Mouse (Mus musculus) forebrain, embryonic 15.5 days (tissue): ENCODE data around the gene Tomm40. TPM values are rescaled to one million over a fixed set of nuclear protein-coding genes. Genes with fewer than 3 reads are reported as not detected.

Experiments used
- ATAC-seq: fragments of 200-750 bp; cut with Nextera tagmentation; replicated peaks from 2 replicates; pipeline ENCODE4 v1.8.0; 2017; ENCODE audit warnings: mild to moderate bottlenecking, moderate TSS enrichment, moderate library complexity
- H3K27ac ChIP-seq: fragments of 300-500 bp; sonication (generic); replicated peaks from 2 replicates; pipeline ENCODE4 v1.5.1; 2015; ENCODE audit warnings: mild to moderate bottlenecking, inconsistent platforms
- H3K27me3 ChIP-seq: fragments of 300-500 bp; sonication (generic); 2 replicates; pipeline ENCODE4 v1.6.1; 2015; ENCODE audit warnings: inconsistent platforms
- H3K36me3 ChIP-seq: fragments of 300-500 bp; sonication (generic); 2 replicates; pipeline ENCODE4 v1.6.1; 2015; ENCODE audit warnings: mild to moderate bottlenecking, inconsistent platforms
- H3K4me1 ChIP-seq: fragments of 300-500 bp; sonication (generic); 2 replicates; pipeline ENCODE4 v1.6.1; 2015; ENCODE audit warnings: inconsistent platforms
- H3K4me2 ChIP-seq: fragments of 300-500 bp; sonication (generic); replicated peaks from 2 replicates; pipeline ENCODE4 v1.6.1; 2015; ENCODE audit warnings: mild to moderate bottlenecking, inconsistent platforms
- H3K4me3 ChIP-seq: fragments of 300-500 bp; sonication (generic); 2 replicates; pipeline ENCODE4 v1.5.1; 2015; ENCODE audit warnings: mild to moderate bottlenecking, inconsistent platforms
- H3K9ac ChIP-seq: fragments of 300-500 bp; sonication (generic); replicated peaks from 2 replicates; pipeline ENCODE4 v1.6.1; 2015; ENCODE audit warnings: mild to moderate bottlenecking, inconsistent platforms
- H3K9me3 ChIP-seq: fragments of 300-500 bp; sonication (generic); 2 replicates; pipeline ENCODE4 v1.6.1; 2016; ENCODE audit warnings: inconsistent platforms
- WGBS: fragments of 180-500 bp; shearing (Covaris S2); methylation state at CpG from one replicate; pipeline ENCODE4 v1.1.7; 2015; ENCODE audit warnings: mixed read lengths; 5-methylcytosine and 5-hydroxymethylcytosine counted together
- polyA plus RNA-seq: library from polyadenylated mRNA; unstranded; fragments of >200 nt; fragmentation: Nextera tagmentation; extraction: Ambion mirVana; gene quantifications from 2 replicates; pipeline ENCODE4 v1.2.1, GENCODE M21; 2015

The Tomm40 gene
- polyA plus RNA-seq, 1 experiment from 2014 or later, result 137 TPM

DNA sequence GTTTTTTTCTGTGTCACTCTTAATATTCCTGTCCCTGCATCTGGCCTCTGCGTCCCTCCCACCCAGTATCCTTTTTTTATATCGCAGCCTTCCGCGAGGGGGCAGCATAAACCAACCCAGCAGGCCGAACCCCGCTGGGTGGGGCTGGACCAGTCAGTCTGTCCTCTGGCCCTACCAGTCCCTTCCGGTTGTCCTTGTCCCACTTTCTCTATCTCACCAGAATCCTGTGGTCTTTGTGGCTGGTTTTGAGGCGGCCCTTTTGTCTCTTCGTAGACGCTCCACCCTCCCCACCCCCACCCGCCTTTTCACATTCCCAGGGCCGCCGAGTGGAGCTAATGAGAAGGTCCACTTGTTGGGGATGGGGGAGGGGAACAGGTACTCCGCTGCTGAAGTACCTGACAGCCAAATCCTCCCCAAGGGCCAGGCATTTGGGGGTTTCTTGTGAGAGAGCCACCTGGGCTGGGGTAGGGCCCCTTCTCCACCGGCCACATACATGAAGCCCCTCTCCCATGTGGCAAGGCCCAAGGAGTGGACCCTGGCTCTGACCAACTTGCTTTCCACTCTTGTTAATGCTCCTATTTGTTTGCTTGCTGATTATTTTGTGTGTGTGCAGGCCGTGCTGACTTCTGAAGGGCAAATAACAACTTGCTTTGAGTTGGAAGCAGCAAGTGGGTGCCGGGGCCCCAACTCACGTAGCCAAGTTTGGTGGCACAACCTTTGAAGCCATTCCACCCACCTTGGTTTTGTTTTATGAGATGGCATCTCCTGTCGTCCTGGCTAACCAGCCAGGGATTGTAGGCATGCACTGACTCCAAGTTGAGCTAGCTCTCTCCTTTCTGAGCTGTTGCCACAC lies 35.2 kb upstream of the Tomm40 start, which contains the start of gene Nectin2:
Gene Nectin2 (minus strand): TSS at position 267 of the 853 bp plus-strand sequence.
- H3K4me1 ChIP-seq, result peaks cover 34% of the 10 kb centered on the region
- H3K4me3 ChIP-seq, result peak within 1 kb of the TSS; percentile 84
- H3K36me3 ChIP-seq, result no peaks in the 10 kb centered on the region
- WGBS, result 14% methylated on average over 19 of the region's 19 CpGs
- no peaks in the 10 kb centered on the region for H3K27me3 ChIP-seq
- peak; percentile 53 for ATAC-seq
- no peaks in the 10 kb centered on the region for H3K9me3 ChIP-seq
- peak within 1 kb of the TSS; percentile 84 for H3K27ac ChIP-seq
- peak within 1 kb of the TSS; percentile 66 for H3K4me2 ChIP-seq
- peak within 1 kb of the TSS; percentile 89 for H3K9ac ChIP-seq

DNA sequence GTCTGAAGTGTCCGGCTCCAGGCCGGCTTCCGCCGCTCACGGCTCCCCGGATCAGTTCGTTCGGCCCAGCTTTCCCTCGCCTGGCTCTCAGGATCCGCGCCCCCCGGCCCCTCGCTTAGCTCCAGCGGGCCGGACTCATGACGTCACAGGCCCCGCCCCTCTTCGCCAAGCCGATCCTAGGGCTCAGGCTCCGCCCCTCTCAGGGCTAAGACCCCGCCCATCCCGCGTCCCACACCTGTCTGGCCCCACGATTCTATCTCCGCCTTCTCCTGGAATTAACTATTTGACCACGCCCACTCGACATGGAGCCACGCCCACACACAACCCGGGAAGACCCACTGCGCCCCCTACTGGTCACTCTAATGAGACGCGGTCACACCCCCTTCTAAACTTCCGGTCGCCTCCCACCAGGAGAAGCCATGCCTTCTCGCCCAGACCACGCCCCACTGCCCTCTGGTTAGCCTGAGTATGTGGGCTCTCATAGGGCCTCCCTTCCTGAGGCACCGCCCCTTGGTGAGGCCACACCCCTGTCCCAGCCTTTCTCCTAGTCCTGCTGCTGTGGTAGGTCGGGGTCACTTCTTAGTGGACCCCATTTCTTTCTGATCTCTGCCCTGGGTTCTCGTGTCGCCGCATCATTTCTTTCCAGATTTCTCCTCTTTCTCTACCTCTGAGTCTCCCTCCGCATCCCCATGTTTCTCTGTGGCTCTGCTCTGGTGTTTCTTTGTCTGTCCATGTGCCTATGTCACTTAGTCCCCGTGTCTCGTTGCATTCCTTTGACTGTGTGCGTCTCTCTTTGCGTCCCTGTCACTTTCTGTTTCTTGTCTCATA lies 34.4 kb upstream of the Tomm40 start:
- WGBS, result under 1% methylated on average over 34 of the region's 46 CpGs
- Histone ChIP-seq H3K4me2 (peak overlapping the region; percentile 66), H3K27ac (peak overlapping the region; percentile 84), H3K9ac (peak overlapping the region; percentile 89), H3K36me3 (no peaks in the 10 kb centered on the region), H3K4me1 (peaks cover 34% of the 10 kb centered on the region), H3K4me3 (peak overlapping the region; percentile 84), H3K9me3 (no peaks in the 10 kb centered on the region), H3K27me3 (no peaks in the 10 kb centered on the region)
- peak; percentile 94 for ATAC-seq

DNA sequence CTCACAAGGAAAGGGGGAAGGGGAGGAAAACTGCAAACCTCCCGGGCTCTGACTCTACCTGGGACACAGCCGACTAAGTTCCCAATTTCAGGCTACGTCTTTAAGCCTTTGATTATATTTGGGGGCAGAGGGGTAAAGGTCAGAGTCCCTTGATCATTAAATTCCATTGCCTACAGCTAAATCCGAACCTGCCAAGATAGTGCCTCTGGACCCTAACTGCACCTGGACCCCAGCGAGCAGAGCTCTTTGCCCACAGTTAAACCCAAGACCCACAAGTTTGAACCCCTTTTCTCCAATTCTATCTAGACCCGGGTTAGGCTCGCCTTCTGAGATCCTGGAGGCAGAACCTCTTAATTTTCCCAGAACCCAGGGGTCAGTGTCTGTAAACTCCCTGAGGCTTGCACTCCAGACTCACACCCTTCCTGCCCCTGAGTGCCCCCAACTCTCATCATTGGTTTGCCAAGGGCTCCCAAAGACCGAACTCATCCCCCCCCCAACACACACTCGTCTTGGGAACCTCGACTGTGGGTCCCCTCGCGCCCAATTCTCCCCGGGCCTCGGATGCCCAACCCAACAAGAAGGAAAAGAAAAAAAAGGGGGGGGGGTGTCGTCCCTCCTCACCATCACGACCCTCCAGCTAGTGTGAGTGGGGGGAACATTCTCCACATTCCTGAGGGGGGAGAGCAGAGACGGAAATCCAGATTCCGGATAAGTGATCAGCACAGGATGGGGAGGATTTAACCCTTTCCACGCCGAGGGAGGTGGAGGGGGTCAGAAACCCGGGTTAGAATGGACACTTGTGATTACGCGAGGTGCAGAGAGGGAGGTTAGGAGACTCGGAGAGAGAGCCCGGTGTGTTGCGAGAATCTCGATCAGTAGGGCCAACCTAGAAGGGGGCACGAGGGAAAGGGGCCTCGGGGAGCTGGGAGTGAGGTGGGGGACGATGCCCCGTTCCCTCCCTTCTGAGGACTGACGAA lies 33.3 kb upstream of the Tomm40 start:
- H3K9me3 ChIP-seq, result no peaks in the 10 kb centered on the region
- peak overlapping the region; percentile 84 for H3K4me3 ChIP-seq
- ATAC-seq, result peak; percentile 24
- no peaks in the 10 kb centered on the region for H3K36me3 ChIP-seq
- H3K4me1 ChIP-seq, result peaks cover 34% of the 10 kb centered on the region
- H3K4me2 ChIP-seq, result peak overlapping the region; percentile 66
- peak overlapping the region; percentile 84 for H3K27ac ChIP-seq
- H3K27me3 ChIP-seq, result no peaks in the 10 kb centered on the region
- WGBS, result under 1% methylated on average over 32 of the region's 32 CpGs
- H3K9ac ChIP-seq, result peak overlapping the region; percentile 89

DNA sequence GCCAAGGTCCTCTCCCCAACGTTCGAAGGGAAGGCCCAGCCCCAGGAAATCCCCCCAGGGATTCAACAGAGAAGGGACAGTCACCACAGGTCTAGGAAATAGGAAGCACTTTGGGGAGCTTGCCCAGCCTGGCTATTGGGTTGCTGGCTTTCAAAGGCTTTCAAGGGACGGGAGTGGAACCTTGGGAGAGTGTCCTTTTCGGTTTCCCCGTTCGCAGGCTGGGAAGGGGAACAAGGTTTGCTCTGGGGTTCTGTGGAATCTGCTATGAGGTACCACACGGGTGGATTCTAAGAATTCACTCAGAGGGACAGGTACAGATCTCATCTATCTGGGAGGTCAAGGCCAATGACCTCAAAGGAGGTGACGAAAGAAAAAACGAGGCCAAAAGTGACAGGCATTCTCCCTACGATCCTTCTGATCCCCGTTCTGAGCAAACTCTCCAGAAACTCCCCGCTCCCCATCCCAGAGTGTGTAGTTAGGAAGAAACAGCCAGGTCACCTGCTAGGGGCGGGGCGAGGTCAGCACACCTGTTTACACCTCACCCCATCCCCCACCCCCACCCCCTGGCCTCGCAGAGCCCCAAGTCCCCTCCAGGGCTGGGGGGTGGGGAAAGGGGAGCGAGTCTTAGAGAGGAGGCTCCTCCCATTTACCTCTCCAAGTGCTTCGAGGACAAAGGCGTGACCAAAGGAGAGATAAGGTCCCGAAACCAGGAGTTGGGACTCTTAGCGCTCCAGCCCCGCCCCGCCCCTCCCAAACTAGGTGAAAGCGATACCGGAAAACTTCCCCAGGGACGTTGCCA lies 32.4 kb upstream of the Tomm40 start:
- peak overlapping the region; percentile 84 for H3K4me3 ChIP-seq
- H3K9ac ChIP-seq, result peak overlapping the region; percentile 89
- H3K27me3 ChIP-seq, result no peaks in the 10 kb centered on the region
- peaks cover 34% of the 10 kb centered on the region for H3K4me1 ChIP-seq
- no peak for ATAC-seq
- H3K27ac ChIP-seq, result peak overlapping the region; percentile 29; the same call in 1 of the 2 replicates
- H3K9me3 ChIP-seq, result no peaks in the 10 kb centered on the region
- H3K36me3 ChIP-seq, result no peaks in the 10 kb centered on the region
- WGBS, result 7% methylated on average over 25 of the region's 25 CpGs
- H3K4me2 ChIP-seq, result peak overlapping the region; percentile 66

DNA sequence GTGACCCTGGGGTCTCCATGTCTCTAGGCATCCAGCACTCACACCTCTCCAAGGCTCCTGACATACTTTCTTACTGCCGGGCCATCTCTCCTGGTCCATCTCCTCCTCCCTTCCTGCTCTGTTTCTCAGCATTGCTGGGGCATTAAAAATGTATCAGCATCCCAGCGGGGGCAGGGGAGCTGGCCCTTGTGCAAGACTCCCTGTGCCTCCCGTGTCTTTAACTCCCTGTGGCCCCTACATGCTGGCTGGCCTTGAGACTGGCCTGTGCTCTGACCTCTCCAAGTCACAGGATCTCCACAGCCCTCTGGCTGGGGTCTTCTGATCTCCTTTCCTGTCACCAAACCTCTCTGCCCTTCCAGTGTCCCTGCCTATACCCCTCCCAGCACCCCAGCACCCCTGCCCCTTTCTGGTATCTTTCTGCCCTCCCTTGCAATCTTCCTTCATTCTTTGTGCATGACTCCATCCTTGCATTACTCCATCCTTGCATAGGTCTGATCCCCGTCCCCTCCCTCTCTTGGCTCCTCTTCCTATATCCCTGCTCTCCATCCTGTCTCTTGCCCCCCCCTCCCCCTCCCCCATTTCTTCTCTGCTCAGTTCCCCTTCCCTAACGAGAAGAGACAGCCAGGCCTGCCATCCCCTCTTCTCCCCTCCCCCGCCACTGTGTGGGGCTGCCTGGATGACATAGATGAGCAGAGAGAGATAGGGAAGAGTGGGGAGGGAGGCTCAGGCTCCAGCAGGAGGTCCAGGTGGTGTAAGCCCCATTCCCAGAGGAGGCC lies 31.4 kb upstream of the Tomm40 start:
- no peaks in the 10 kb centered on the region for H3K36me3 ChIP-seq
- no peak for ATAC-seq
- no peaks in the 10 kb centered on the region for H3K9me3 ChIP-seq
- 48% methylated on average over 6 of the region's 6 CpGs for whole genome bisulfite sequencing
- peak overlapping the region; percentile 28; the same call in 1 of the 2 replicates for H3K9ac ChIP-seq
- peak overlapping the region; percentile 29; the same call in 1 of the 2 replicates for H3K27ac ChIP-seq
- peak overlapping the region; percentile 84; the same call in 1 of the 2 replicates for H3K4me3 ChIP-seq
- peaks cover 34% of the 10 kb centered on the region for H3K4me1 ChIP-seq
- no peaks in the 10 kb centered on the region for H3K27me3 ChIP-seq
- peak overlapping the region; percentile 66 for H3K4me2 ChIP-seq

DNA sequence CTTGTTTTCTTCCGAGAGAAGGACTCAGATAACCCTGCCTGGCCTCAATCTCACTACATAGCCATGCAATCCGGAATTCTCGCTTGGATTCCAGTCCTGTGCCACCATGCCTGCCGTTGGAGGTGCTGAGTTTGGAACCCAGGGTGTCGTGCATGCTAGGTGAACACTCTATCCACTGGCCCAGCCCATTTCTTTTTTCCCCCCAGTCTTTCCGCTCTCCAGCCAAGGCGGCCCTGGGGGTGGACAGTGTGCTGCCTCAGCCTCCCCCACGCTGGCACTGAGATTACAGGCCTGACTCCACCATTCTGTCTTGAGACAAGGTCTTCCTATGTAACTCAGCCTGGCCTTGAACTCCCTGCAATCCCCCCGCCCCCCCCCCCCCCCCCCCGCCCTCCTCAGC lies 30.7 kb upstream of the Tomm40 start:
- Histone ChIP-seq H3K4me3 (no peak overlapping the region), H3K9me3 (no peaks in the 10 kb centered on the region), H3K27me3 (no peaks in the 10 kb centered on the region), H3K4me2 (no peak overlapping the region), H3K36me3 (no peaks in the 10 kb centered on the region), H3K9ac (no peak overlapping the region), H3K4me1 (peaks cover 34% of the 10 kb centered on the region), H3K27ac (no peak overlapping the region)
- no peak for ATAC-seq
- 86% methylated on average over 8 of the region's 10 CpGs for WGBS

DNA sequence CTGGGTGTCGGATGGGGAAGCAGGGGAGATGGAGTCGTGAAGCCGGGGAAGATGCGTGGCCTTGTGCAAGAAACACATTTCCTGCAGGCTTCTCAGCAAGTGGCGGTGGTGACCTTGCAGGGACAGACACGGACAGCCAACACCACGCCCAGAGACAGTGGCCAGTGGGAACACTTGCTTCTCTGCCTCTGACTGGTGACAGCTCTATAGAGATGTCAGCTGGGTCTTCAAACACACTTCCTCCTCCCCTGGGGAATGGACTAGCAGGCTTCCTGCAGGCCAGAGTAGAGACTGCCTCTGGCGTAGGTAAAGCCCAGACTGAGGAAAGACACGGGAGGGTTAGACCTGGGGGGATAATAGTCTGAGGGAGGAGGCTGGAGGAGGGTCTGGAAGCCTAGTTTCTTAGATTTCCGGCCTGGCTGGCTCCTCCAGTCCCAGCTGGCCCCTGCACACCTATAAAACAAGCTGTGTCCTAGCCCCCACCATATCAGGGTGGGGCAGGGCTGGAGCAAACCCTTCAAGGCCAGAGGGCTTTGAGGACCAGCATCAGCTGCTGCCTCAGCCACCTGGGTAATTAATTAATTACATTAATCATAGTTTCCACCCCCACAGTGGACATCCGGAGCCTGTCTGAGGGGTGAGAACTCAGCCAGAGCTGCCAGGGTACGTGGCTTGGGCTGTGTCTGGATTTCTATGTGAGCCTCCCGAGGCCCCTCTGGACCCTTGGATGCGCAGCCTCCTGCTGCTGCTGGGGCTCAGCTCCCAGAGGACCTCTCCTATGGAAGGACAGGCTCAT lies 29.6 kb upstream of the Tomm40 start:
- no peak for ATAC-seq
- no peak overlapping the region for H3K4me2 ChIP-seq
- H3K4me1 ChIP-seq, result peaks cover 28% of the 10 kb centered on the region
- no peaks in the 10 kb centered on the region for H3K36me3 ChIP-seq
- H3K27ac ChIP-seq, result no peak overlapping the region
- no peaks in the 10 kb centered on the region for H3K27me3 ChIP-seq
- no peak overlapping the region for H3K9ac ChIP-seq
- H3K9me3 ChIP-seq, result no peaks in the 10 kb centered on the region
- 81% methylated on average over 14 of the region's 14 CpGs for WGBS
- H3K4me3 ChIP-seq, result no peak overlapping the region

DNA sequence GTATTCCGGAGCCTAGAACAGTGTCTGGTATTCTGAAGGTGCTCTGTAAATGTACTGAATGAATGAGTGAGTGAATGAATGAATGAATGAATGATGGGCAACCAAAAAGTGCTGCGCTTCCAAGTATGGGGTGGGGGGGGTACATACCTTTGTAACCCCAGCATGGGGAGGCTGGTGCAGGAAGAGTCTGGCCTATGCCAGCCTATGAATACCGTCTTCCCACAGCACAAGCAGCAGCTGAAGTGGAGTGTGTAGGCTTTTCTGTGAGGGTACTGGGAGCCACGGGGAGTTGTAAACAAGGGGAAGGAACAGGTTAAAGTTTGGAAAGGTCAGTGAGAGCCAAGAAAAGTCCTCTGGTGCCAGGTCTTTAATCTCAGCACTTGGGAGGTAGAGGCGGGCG lies 28.6 kb upstream of the Tomm40 start:
- Histone ChIP-seq H3K27ac (no peak overlapping the region), H3K27me3 (no peaks in the 10 kb centered on the region), H3K36me3 (no peaks in the 10 kb centered on the region), H3K4me1 (peaks cover 25% of the 10 kb centered on the region), H3K4me2 (no peak overlapping the region), H3K9me3 (no peaks in the 10 kb centered on the region), H3K9ac (no peak overlapping the region), H3K4me3 (no peak overlapping the region)
- ATAC-seq, result no peak
- WGBS, result 94% methylated on average over 6 of the region's 6 CpGs

DNA sequence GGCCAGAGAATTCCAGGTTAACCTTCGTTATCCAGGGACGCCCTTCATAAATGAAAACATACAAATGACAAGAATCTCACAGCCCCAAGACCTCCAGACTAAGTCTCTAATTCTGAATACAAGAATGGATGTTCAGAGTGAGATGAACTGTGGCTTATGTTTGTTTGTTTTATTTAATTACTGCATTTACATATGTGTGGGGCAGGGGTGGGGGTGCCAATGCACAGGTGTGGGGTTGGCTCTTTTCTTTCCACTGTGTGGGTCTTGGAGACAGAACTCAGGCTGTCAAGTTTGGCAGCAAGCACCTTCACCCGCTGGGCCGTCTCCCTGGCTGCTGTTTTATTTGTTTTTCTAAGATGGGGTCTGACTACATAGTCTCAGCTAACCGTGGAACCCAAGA lies 27.2 kb upstream of the Tomm40 start:
- ATAC-seq, result no peak
- no peak overlapping the region for H3K4me3 ChIP-seq
- WGBS, result 70% methylated on average over 5 of the region's 5 CpGs
- H3K4me1 ChIP-seq, result peaks cover 12% of the 10 kb centered on the region
- H3K27ac ChIP-seq, result no peak overlapping the region
- peaks cover 7% of the 10 kb centered on the region for H3K36me3 ChIP-seq
- no peaks in the 10 kb centered on the region for H3K27me3 ChIP-seq
- H3K4me2 ChIP-seq, result no peak overlapping the region
- H3K9ac ChIP-seq, result no peak overlapping the region
- H3K9me3 ChIP-seq, result no peaks in the 10 kb centered on the region
